Mouse (Mus musculus): ENCODE measurements around the gene Zc3h15.
"Not testable (repeated sequence)": the region's sequence is repeated elsewhere in the genome, so short reads cannot be mapped to it uniquely, and the experiment has no call there.

The Zc3h15 gene

DNA sequence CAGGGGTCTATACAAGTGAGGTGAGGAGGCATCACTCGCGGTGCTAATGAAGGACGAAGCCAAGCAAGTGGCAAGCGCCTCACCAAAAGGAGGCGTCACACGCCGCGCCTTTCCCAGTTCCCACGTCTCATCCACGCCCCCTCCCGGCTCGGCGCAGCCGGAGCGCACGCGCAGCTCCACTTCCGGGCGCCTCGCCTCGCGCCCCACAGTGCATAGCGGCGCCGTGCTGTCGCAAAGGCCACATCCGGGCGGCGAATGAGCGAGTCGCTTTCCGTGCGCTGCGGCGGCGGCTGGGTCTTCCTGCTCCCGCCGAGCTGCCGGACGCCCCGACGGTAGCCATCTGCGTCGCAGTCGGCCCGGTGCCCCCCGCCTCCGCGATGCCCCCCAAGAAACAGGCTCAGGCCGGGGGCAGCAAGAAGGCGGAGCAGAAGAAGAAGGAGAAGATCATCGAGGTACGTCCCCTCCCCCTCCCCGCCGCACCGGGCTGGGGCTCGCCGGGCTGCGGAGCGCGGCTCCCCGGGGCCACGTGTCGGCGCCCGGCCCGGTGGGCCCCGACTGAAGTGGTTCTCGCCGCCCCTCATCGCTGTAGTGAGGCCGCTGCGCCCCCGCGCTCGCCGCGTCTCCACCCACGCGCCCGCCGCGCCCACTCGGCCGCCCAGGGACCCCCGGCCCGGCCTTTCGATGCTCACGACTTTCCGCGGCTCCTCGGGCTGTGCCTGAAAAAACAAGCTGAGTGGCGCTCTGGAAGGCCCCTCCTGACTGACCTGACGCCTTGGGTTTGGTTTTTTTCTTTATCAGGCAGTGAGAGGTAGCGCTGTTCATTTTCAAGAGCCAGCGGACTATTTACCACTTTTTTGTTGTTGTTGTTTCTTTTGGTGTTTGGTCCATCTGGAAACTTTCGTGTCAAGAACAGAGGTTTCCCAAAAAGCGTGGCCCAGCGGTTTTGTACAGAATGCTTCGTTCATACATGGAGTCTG is at the start of gene Zc3h15:
Gene Zc3h15, plus strand, starts transcription at position 160 of the 977 bp plus-strand sequence.
- DNase-seq (ENCODE audit: low read depth, low spot score), result peak; percentile 94

DNA sequence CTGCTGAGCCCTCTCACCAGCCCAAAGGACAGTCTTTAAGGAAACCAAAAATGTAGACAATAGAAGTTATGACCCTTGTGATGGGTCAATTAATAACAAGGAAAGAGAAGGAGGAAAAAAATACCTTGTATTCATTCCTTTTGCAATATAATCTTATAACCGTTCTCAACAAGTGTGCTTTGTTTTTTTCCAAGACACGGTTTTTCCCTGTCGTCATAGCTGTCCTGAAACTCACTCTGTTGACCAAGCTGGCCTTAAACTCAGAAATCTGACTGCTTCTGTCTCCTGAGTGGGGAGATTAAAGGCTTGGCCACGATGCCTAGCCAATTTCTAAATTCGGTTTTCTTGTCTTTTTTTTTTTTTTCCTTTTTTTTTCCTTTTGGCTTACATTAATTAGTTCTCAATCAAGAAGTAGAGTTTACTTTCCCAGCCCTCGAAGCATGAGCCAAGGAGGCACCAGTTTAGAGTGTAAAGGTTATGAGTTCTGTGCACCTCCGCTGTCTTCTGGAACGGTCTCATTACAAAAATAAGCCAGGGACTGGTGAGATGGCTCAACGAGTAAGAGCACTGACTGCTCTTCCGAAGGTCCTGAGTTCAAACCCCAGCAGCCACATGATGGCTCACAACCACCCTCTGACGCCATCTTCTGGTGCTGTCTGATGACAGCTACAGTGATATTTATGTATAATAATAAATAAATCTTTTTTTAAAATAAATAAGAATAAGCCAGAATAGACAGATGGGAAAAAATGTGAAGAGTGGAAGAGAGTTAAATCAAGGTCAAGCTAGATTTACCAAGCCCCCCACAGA is 23.5 kb upstream of the Zc3h15 start:
- DNase-seq (ENCODE audit: low read depth, low spot score), result no peak

DNA sequence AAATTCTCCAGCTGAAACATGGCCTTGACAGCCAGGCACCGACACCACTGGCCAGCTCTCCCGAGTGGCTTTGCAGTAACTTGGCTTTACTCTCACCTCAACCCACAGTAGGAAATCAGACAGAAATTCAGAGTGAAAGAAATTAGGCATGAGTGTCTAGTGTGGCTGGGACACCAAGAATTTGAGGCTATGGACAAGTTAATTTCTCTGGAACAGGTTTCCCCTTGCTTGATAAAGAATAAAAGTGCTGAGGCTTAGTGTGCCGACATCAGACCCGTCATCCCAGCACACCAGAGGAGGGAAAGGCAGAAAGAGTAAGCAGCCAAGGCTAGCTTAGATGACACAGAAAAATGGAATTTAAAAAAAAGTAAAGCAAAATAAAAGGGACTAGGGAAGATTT is 22.7 kb upstream of the Zc3h15 start:
- no peak for DNase-seq (ENCODE audit: low read depth, low spot score)

DNA sequence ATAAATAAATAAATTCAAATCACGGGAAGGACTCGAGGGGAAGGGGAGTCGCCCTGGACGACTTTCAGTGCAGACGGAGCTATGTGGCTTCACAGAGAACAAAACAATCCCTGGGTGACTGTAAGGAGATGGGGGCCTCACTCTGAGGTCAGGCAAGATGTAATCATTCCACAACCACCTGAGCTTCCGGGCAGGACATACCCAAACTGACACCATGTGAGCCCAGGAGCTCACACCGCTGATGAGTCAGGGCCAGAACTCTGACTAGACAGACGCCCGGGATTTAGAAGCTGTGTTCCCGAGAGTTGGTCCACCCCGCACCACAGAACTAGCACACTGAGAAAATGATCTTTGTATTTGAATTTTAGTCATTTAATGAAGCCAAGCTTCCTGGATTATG is 21.4 kb upstream of the Zc3h15 start:
- no peak for DNase-seq (ENCODE audit: low read depth, low spot score)

DNA sequence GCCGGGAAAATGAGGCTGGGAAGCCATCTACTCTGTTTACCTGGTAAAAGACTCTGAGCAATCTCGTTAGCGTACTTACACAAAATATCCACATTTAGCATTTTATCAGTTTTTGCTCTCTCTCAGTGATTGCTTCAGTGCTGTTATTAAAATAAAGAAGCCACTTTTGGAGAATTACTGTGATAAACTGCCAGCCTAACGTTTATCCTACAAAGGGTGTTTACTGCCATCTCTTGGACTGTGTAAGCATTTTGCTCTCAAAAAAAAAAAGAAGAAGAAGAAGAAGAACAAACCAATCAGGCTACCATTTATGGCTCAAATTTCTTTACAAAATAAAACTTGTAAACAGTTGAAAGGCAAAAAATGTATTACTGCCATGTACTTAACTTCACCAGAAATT is 20.2 kb upstream of the Zc3h15 start:
- no peak for DNase-seq (ENCODE audit: low read depth, low spot score)

DNA sequence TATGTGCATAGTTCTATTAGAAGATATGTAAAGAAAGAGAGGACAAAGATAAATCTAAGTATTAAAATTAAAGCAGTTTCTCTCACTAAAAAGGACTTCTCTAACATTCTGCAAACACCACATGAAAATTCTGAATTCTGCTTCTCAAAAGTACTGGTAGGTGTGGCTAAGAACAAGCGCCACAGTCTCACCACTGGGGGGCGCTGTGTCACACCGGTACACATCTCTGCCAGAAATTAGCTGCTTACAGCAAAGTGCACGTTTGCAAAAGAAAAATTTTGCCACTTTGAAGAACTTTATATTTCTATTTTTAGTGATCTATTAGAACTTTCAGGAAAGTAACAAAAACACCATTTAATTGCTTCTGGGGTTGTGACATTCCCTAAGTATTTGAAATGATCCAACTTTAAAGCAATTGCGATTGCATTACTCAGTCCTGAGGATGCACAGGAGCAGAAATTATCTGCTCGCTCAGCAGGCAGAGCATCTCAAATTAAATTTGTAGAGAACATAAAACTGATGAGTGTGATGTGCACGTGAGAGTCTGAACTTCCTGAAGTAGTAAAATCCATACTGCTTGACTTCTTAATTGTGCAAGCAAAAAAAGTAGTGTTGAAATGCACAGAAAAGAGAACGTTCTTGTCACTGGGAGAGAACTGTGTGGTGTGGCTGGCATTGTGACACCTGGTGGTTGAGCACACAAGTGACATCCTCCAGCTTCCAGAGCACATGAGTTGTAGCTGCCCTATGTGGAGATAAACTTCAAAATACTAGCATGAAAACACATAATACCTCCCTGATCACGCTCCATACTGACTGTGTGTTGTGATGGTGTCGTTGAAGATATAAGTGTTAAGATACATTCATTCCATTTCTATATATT is 18.8 kb upstream of the Zc3h15 start:
- DNase-seq (ENCODE audit: low read depth, low spot score), result peak; percentile 70

DNA sequence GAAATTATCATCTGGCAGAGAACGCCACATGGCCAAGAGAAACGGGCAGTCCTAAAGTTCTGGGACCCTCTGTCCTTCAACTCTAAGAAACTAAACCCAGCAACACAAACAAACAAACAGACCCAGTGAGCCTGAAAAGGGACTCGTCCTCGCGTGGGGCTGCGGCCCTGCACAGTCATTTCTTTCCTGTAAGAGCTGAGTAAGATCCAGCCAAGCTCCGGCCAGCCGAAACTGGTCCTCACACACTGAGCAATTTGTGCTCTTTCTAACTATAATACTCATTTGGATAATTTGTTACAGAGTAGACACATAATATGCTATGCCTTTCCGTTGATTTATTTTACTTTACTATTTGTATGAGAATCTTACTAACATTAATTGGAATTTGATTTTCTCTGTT is 17.4 kb upstream of the Zc3h15 start:
- DNase-seq (ENCODE audit: low read depth, low spot score), result no peak

DNA sequence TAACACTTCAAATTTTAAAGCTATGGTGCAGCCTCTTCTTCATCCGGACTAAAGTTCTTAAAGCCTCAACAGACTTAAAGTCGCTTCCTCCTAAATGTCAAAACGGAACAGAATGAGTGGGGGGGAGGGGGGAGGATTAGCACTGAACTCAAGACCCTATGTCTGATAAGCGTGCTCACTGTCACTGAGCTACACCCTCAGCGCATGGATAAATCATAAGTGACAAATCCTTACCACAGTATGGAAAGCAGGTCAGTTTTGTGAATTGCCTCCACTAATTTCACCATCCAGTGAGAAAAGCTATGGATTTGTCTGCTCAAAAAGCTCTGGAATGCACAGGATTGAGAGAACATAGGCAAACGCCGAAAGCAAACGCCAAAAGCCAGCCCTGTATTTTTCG is 16.7 kb upstream of the Zc3h15 start:
- no peak for DNase-seq (ENCODE audit: low read depth, low spot score)

DNA sequence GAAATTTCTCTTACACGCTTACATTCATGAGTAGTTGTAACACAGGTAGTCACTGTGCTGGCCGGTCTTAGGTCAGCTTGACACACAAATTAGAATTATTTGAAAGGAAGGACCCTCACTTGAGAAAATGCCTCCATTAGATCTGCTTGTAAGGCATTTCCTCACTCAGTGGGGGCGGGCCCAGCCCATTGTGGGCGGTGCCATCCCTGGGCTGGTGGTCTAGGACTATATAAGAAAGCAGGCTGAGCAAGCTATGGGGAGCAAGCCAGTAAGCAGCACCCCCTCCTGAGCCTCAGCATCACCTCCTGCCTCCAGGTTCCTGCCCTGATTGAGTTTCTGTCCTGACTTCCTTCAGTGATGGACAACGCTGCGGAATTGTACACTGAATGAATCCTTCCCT is 16.3 kb upstream of the Zc3h15 start:
- DNase-seq (ENCODE audit: low read depth, low spot score), result no peak

DNA sequence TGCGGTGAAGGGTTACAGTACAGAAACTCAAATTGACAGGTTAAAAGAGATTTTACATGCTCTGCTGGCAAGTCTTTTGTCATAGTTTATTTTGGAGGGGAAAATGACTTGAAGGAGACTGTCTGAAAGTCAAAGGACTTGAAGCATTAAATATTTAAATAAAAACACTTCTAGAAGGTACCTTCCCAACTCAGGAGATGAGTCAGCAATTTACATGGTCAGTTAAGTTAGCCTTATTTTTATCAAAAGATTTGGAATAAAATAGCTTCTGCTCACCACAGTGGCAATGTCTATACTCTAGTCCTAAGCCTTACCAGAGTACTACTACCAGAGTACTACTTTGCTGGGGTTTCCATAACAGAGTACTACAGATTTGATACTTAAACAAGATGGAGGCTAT is 2.2 kb upstream of the Zc3h15 start:
- no peak for DNase-seq (ENCODE audit: low read depth, low spot score)

DNA sequence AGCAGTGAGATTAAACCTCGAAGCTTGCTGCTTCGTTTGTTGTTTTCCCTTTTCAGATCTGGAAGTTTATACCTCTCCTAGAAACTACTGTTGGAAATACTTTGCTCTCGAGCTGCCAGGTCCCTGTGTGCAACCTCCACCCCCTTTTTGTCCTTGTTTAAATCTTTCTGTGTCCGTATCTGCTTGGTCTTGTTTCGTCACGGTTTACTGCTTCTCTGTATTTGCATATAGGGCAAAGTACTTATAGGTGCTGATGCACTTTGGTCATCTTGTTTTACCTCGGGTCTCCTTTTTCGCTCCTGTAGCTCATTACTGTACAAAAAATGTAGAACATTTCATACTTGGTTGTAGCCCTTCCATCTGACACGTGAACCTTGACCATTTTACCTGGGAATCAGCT is 4.7 kb downstream of the Zc3h15 start:
- no peak for DNase-seq (ENCODE audit: low read depth, low spot score)

DNA sequence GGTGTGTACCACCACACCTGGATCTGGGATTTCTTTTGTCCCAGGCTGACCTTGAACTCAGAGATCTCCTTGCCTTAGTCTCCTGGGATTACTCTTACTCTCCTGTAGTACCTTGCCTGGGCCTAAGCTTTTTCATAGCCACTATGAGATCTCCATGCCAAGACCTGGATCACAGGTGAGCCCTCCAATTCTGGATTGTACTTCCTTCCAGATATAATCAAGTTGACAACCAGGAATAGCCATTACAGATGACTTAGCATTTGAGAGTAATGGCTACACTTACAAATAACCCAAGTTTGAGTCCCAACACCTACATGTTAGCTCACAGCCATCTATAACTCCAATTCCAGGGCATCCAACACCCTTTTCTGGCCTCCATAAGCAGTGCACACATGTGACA is 8.4 kb downstream of the Zc3h15 start:
- no peak for DNase-seq (ENCODE audit: low read depth, low spot score)

DNA sequence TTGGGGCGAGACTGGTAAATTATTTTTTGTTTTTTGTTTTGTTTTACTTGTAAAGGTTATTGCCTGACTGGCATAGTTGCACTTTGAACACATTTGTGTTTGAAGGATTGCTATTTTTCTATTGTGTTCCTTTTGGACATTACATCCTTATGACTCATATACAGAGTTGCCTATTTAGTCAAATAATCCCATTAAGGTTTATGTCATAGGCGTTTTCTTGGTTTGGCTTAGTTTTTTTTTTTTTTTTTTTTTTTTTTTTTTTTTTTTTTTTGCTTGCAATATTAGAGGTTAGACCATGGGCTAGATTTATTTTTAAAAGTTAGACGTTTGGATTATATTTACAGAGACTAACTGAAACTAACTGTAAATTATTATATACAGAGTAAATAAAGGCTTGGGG is 15.0 kb downstream of the Zc3h15 start:
- no peak for DNase-seq (ENCODE audit: low read depth, low spot score)

DNA sequence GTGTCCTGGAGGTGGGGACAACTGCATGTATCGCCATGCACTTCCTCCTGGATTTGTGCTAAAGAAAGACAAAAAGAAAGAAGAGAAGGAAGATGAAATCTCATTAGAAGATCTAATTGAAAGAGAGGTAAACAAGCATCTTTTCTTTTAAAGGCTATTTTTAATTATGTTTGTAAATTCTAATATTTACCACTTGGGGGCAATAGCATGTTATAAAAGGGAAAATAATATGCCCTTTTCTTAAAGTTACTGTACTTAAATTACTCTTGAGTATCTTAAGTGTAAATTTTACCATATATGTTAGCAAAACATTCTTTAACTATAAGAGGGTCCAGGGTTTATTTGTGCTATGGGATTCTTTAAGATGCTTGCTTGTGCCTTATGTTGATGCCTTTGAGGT is 15.9 kb downstream of the Zc3h15 start:
- DNase-seq (ENCODE audit: low read depth, low spot score), result no peak

DNA sequence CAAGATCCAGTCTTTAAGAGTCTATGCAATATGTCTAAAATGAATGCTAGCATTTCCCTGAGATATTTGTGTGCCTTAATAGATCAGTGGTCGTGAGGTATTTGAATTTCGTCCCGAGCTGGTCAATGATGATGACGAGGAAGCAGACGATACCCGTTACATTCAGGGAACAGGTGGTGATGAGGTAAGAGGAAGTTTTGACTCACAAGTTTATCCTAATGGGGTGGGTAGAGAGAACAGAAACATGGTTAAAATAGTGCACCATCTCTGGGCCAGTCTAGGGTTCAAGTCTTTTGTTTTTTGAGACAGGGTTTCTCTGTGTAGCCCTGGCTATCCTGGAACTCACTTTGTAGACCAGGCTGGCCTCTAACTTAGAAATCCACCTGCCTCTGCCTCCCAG is 17.1 kb downstream of the Zc3h15 start:
- DNase-seq (ENCODE audit: low read depth, low spot score), result no peak

DNA sequence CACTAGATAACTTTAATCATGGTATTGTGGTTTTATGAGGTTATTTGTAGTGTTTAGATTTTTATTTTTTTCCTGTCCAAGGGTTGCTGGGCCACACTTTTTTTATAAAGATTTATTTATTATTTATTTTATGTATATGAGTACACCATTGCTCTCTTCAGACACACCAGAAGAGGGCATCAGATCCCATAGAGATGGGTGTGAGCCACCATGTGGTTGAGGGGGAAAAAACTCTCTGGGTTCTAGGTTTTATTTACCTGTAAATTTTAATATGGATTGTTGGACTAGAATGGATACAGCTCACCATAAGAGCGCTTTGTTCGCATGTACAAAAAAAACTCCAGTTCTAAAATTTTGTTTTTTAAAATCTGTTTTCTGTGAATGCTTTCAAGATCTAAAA is 20.8 kb downstream of the Zc3h15 start:
- not testable (repeated sequence) for DNase-seq (ENCODE audit: low read depth, low spot score)

DNA sequence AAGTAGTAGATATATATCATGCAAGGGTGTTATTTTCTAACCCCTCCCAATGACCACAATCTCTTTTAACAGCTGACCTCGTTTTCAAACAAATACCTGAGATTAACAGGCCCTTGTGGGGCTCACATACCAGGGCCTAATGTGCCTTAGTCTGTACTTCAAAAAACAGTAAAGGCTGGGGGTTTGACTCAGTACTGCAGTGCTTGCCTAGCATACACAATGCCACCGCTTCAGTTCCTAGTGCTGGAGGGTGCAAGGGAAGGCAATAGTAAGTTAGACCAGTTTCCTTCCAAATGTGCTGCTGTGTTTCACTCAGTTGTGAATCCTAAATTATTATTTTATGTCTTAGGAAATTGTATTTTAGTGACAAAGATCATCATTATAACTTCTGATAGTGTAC is 23.2 kb downstream of the Zc3h15 start:
- DNase-seq (ENCODE audit: low read depth, low spot score), result no peak

DNA sequence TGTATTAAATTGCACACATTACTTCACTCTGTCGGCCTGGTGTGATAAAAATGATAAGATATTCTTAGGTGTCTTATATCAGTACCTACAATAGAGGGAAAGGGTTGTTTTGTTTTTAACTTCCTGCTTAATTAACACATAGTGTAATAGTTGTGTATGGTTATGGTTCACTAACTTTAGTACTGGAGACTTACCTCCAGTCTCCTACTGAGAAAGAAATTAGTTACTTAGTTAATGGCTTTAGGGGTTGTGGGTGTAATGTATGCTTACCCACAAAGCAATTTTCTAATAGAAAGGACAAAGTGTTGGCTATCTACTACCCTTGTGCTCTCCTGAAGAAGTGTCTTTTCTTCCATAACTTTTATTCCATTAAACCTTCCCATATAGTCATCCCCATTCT is 23.8 kb downstream of the Zc3h15 start:
- DNase-seq (ENCODE audit: low read depth, low spot score), result no peak

DNA sequence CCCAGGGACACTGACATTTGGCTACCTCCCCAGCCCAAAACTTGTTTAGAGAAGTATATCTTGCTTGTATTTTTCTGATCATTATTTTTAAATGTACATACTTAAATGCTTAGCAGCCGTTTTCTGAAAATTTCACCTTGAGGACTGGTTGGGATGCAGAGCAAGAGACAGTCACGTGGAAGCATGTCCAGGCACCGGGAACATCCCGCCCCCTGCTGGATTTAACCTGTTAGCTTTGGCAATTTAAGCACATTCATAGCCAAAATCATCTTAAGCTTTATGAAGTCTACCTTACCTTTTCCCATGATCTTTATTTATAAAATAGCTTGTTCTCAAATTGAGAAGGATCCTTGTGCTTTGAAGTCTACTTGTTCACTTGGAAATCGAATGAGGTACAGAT is 25.8 kb downstream of the Zc3h15 start:
- DNase-seq (ENCODE audit: low read depth, low spot score), result no peak

DNA sequence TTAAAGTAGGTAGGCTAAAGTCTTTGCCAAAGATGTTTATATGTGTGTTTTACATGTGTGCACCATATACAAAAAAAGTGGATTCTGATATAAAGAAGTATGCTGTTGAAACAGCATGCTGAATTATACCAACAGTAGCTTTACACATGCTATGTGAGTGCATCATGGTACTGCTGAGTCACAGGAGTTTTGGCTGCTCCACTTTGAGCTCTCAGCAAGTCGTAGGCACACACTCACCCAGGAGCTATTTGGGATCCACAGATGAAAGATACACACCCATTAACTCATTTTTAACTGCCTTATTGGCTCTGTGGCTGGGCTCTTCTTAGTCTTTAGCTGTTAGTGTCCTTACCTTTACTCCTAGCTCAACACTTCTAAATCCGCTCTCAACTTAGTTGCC is 27.6 kb downstream of the Zc3h15 start:
- DNase-seq (ENCODE audit: low read depth, low spot score), result no peak

DNA sequence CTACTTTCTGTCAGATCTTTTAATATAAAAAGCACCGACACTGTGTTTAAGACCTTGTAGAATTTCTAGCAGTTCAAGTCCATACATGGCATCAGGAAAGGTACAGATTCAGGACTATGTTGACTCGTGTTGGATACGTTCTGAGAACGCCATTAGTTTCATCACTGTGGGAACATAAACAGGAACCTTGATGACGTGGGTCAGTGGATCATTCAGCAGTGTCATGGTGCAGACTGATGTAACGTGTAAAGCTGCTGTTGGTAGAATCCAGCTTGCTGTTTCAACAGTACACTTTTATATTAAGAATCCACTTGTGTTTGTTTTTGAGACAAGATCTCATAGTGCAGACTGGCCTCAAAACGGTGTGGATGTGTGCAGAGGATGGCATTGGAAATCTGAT is 28.8 kb downstream of the Zc3h15 start:
- no peak for DNase-seq (ENCODE audit: low read depth, low spot score)

DNA sequence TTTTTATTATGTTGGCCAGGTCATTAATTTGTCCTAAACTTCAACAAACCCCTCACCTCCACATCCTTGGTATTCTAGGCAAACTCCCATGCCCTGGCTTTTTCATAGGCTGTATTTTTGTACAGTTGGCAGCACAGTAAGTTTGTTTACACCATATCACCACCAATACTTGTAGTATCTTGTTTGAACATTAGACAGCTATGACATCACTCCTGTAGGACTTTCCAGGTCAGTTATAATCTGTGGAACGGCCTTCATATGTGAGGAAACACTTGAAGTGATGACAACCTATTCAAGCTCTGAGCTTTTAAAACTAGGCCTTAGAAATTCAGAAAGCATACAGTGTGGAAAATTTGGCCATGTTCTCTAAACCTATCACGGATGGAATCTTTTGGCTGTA is 29.6 kb downstream of the Zc3h15 start:
- DNase-seq (ENCODE audit: low read depth, low spot score), result no peak
